Mouse (Mus musculus) inflammation-experienced regulatory T-cells, adult 16 weeks (primary cell): ENCODE measurements around the gene Akr1c21. TPM values are rescaled to one million over a fixed set of nuclear protein-coding genes. Genes with fewer than 3 reads are reported as not detected.

Source experiments
- polyA plus RNA-seq: library from polyadenylated mRNA; unstranded; fragments of 100-300 nt; shearing (Covaris generic); gene quantifications from one replicate; pipeline ENCODE4 v1.2.1, GENCODE M21; 2017

The Akr1c21 gene
- not detected for polyA plus RNA-seq

GRCm38 (mm10) chr13:4573871-4574270 lies at the start of gene Akr1c21:
Gene Akr1c21, plus strand, starts transcription at chr13:4574075.

GRCm38 (mm10) chr13:4608961-4609409 lies 35.1 kb downstream of the Akr1c21 start, which contains the start of gene Akr1e1:
Gene Akr1e1, minus strand, starts transcription at chr13:4609174.

Other genes with a start within 250 kb of the Akr1c21 start
- not detected for gene Akr1c6, start 139.8 kb upstream of the Akr1c21 start, polyA plus RNA-seq
- not detected for gene Akr1c20, start 50.7 kb upstream of the Akr1c21 start, polyA plus RNA-seq
- 17.0 TPM for gene Akr1e1, start 35.1 kb downstream of the Akr1c21 start, polyA plus RNA-seq